8 mouse cellular contexts compared by ENCODE assay signal in genomic region chr5:35278019-35278418, GRCm38 (mm10). TPM values are rescaled to one million over a fixed set of nuclear protein-coding genes. Genes with fewer than 3 reads are reported as not detected.
A peak's percentile ranks its signal among the peaks of the same experiment; 100 is the strongest.
DNase-seq lines count a peak whose midpoint lies in the region; ATAC-seq and TF ChIP-seq lines count a peak whose summit lies in the region.

Adra2c (plus strand) TSS chr5:35278319.

- TF ChIP-seq CTCF in gastrocnemius, adult 2 months (IDR thresholded peaks at IDR 0.05), result no peak
- TF ChIP-seq CTCF in lung, adult 2 months (IDR thresholded peaks at IDR 0.05; ENCODE audit: insufficient read depth, low read length), result no peak

- peak within 1 kb of the TSS; percentile 32; the same call in 1 of the 2 replicates for H3K9ac ChIP-seq in lung, embryonic 16.5 days (ENCODE audit: low read length)
- H3K9ac ChIP-seq in limb, embryonic 12.5 days (replicated peaks), result peak within 1 kb of the TSS; percentile 40; the same call in 1 of the 2 replicates
- no peak within 1 kb of the TSS for H3K9ac ChIP-seq in stomach, embryonic 16.5 days (ENCODE audit: low read length)

- no peaks in the 10 kb centered on the region for H3K9me3 ChIP-seq in lung, embryonic 16.5 days (ENCODE audit: control insufficient read depth, low read length)
- no peaks in the 10 kb centered on the region for H3K9me3 ChIP-seq in limb, embryonic 12.5 days
- no peaks in the 10 kb centered on the region for H3K9me3 ChIP-seq in stomach, embryonic 16.5 days (replicated peaks; ENCODE audit: control insufficient read depth, low read length)

- no peak for TF ChIP-seq POLR2A in lung, adult 2 months (IDR thresholded peaks at IDR 0.05; ENCODE audit: borderline replicate concordance, extremely low read depth, low read depth, low read length)

- WGBS in lung, embryonic 16.5 days, result 40% methylated on average over 3 of the region's 3 CpGs
- WGBS in lung, adult 2 months, result 46% methylated on average over 3 of the region's 3 CpGs
- WGBS in limb, embryonic 12.5 days, result 39% methylated on average over 3 of the region's 3 CpGs
- WGBS in stomach, embryonic 16.5 days, result 56% methylated on average over 3 of the region's 3 CpGs

- DNase-seq in gastrocnemius, adult 2 months, result no peak
- no peak for DNase-seq in gastrocnemius, postnatal 25 days
- no peak for DNase-seq in lung, adult 2 months
- no peak for DNase-seq in thymus, postnatal 4 days
- DNase-seq in kidney, postnatal 25 days, result no peak

- no peak for ATAC-seq in lung, embryonic 16.5 days (ENCODE audit: low read depth)
- no peak for ATAC-seq in limb, embryonic 12.5 days (ENCODE audit: insufficient number of reproducible peaks, insufficient read depth, low FRiP score, low TSS enrichment, low read depth)
- ATAC-seq in stomach, embryonic 16.5 days (ENCODE audit: insufficient read depth, low FRiP score), result no peak

- H3K4me1 ChIP-seq in lung, embryonic 16.5 days (replicated peaks; ENCODE audit: control insufficient read depth, insufficient read depth, low read length), result peaks cover 11% of the 10 kb centered on the region
- H3K4me1 ChIP-seq in lung, adult 2 months (ENCODE audit: control insufficient read depth, insufficient read depth, low read length), result no peaks in the 10 kb centered on the region
- H3K4me1 ChIP-seq in limb, embryonic 12.5 days (replicated peaks), result peaks cover 23% of the 10 kb centered on the region
- H3K4me1 ChIP-seq in stomach, embryonic 16.5 days (ENCODE audit: control insufficient read depth, insufficient read depth, low read length), result peaks cover 5% of the 10 kb centered on the region; the same call in 1 of the 2 replicates

- H3K36me3 ChIP-seq in lung, embryonic 16.5 days (ENCODE audit: control insufficient read depth, insufficient read depth, low read length), result no peaks in the 10 kb centered on the region
- no peaks in the 10 kb centered on the region for H3K36me3 ChIP-seq in limb, embryonic 12.5 days
- no peaks in the 10 kb centered on the region for H3K36me3 ChIP-seq in stomach, embryonic 16.5 days (ENCODE audit: control insufficient read depth, insufficient read depth, low read length)

- intact Hi-C loops in gastrocnemius, adult 2 months (cut with DNase I), result no loop called here

- peak within 1 kb of the TSS; percentile 16; the same call in 1 of the 2 replicates for H3K27ac ChIP-seq in gastrocnemius, adult 2 months
- no peak within 1 kb of the TSS for H3K27ac ChIP-seq in lung, embryonic 16.5 days (ENCODE audit: low read length)
- no peak within 1 kb of the TSS for H3K27ac ChIP-seq in limb, embryonic 12.5 days
- H3K27ac ChIP-seq in stomach, embryonic 16.5 days (ENCODE audit: low read length), result no peak within 1 kb of the TSS

- H3K4me3 ChIP-seq in gastrocnemius, adult 2 months, result peak within 1 kb of the TSS; percentile 71
- peak within 1 kb of the TSS; percentile 52 for H3K4me3 ChIP-seq in lung, embryonic 16.5 days (ENCODE audit: low read length)
- no peak within 1 kb of the TSS for H3K4me3 ChIP-seq in lung, adult 2 months (replicated peaks; ENCODE audit: extremely low read depth, low read depth, low read length)
- H3K4me3 ChIP-seq in limb, embryonic 12.5 days (replicated peaks), result peak within 1 kb of the TSS; percentile 52
- H3K4me3 ChIP-seq in stomach, embryonic 16.5 days (replicated peaks; ENCODE audit: low read length), result peak within 1 kb of the TSS; percentile 44

- peaks cover 73% of the 10 kb centered on the region for H3K27me3 ChIP-seq in lung, embryonic 16.5 days (ENCODE audit: control insufficient read depth, insufficient read depth, low read depth, low read length)
- peaks cover 91% of the 10 kb centered on the region for H3K27me3 ChIP-seq in limb, embryonic 12.5 days
- peaks cover 65% of the 10 kb centered on the region for H3K27me3 ChIP-seq in stomach, embryonic 16.5 days (ENCODE audit: control insufficient read depth, insufficient read depth, low read length)

- peak within 1 kb of the TSS; percentile 91 for H3K4me2 ChIP-seq in lung, embryonic 16.5 days (ENCODE audit: low read depth, low read length)
- peak within 1 kb of the TSS; percentile 92 for H3K4me2 ChIP-seq in limb, embryonic 12.5 days
- H3K4me2 ChIP-seq in stomach, embryonic 16.5 days (ENCODE audit: low read depth, low read length), result peak within 1 kb of the TSS; percentile 66

RNA-seq across cellular contexts. Expression of gene Adra2c, which starts in this region (rescaled TPM):
- total RNA-seq in gastrocnemius, adult 2 months (2021), result under 1 TPM; 0.25 to 0.26 TPM
- under 1 TPM; 0.20 to 0.32 TPM for total RNA-seq in gastrocnemius, postnatal 25 days (2021)
- not detected in 2 replicates for polyA plus RNA-seq in lung, embryonic 16.5 days (2015; fragmentation: Nextera tagmentation; extraction: Ambion mirVana)
- 0.07 and 0.14 TPM in 2 replicates for polyA plus RNA-seq in lung, adult 2 months (2012; rRNA removed)
- 0.09 TPM in 1 of 2 replicates, not detected in the other for polyA plus RNA-seq in limb, embryonic 12.5 days (2016; fragmentation: Nextera tagmentation; extraction: Ambion mirVana)
- not detected in 2 replicates for polyA plus RNA-seq in stomach, embryonic 16.5 days (2015; fragmentation: Nextera tagmentation; extraction: Ambion mirVana)
